Mouse (Mus musculus) midbrain, embryonic 14.5 days (tissue): Measurements from ENCODE around the gene Itga10. TPM values are rescaled to one million over a fixed set of nuclear protein-coding genes. Genes with fewer than 3 reads are reported as not detected.
"Not testable (repeated sequence)": the region's sequence is repeated elsewhere in the genome, so short reads cannot be mapped to it uniquely, and the experiment has no call there.

Experiments used
- ATAC-seq: fragments of 200-750 bp; cut with Nextera tagmentation; 2 replicates; pipeline ENCODE4 v1.8.0; 2017; ENCODE audit warnings: moderate number of reproducible peaks, moderate library complexity; ENCODE audit not compliant: low FRiP score, low TSS enrichment
- DNase-seq: peaks from one replicate; pipeline ENCODE4 v3.0.0-alpha.2; 2015
- H3K27ac ChIP-seq: fragments of 300-500 bp; sonication (generic); replicated peaks from 2 replicates; pipeline ENCODE4 v1.5.1; 2014; ENCODE audit warnings: mild to moderate bottlenecking, low read depth, low read length, moderate library complexity
- H3K27me3 ChIP-seq: fragments of 300-500 bp; sonication (generic); 2 replicates; pipeline ENCODE4 v1.6.1; 2014; ENCODE audit warnings: low read length, control low read depth, mixed read lengths; ENCODE audit not compliant: control insufficient read depth, insufficient read depth
- H3K36me3 ChIP-seq: fragments of 300-500 bp; sonication (generic); 2 replicates; pipeline ENCODE4 v1.6.1; 2014; ENCODE audit warnings: low read length, control low read depth; ENCODE audit not compliant: control insufficient read depth, insufficient read depth
- H3K4me1 ChIP-seq: fragments of 300-500 bp; sonication (generic); 2 replicates; pipeline ENCODE4 v1.6.1; 2014; ENCODE audit warnings: mild to moderate bottlenecking, antibody characterized with exemption, low read length, control low read depth; ENCODE audit not compliant: control insufficient read depth, insufficient read depth
- H3K4me2 ChIP-seq: fragments of 300-500 bp; sonication (generic); 2 replicates; pipeline ENCODE4 v1.6.1; 2014; ENCODE audit warnings: mild to moderate bottlenecking, low read length, moderate library complexity
- H3K4me3 ChIP-seq: fragments of 300-500 bp; sonication (generic); replicated peaks from 2 replicates; pipeline ENCODE4 v1.5.1; 2014; ENCODE audit warnings: low read depth, low read length
- H3K9ac ChIP-seq: fragments of 300-500 bp; sonication (generic); replicated peaks from 2 replicates; pipeline ENCODE4 v1.6.1; 2014; ENCODE audit warnings: mild to moderate bottlenecking, low read length, moderate library complexity
- H3K9me3 ChIP-seq: fragments of 300-500 bp; sonication (generic); 2 replicates; pipeline ENCODE4 v1.6.1; 2016; ENCODE audit warnings: low read length, control low read depth, mixed read lengths; ENCODE audit not compliant: control insufficient read depth
- WGBS: fragments of 180-500 bp; shearing (Covaris S2); extraction: QIAGEN DNeasy Blood & Tissue Kit; methylation state at CpG from one replicate; pipeline ENCODE4 v1.1.7; 2014; 5-methylcytosine and 5-hydroxymethylcytosine counted together
- polyA plus RNA-seq: library from polyadenylated mRNA; unstranded; fragments of >200 nt; fragmentation: Nextera tagmentation; extraction: Ambion mirVana; gene quantifications from 2 replicates; pipeline ENCODE4 v1.2.1, GENCODE M21; 2014

Gene Itga10
- polyA plus RNA-seq, 1 experiment from 2014 or later = 0.84 TPM

DNA sequence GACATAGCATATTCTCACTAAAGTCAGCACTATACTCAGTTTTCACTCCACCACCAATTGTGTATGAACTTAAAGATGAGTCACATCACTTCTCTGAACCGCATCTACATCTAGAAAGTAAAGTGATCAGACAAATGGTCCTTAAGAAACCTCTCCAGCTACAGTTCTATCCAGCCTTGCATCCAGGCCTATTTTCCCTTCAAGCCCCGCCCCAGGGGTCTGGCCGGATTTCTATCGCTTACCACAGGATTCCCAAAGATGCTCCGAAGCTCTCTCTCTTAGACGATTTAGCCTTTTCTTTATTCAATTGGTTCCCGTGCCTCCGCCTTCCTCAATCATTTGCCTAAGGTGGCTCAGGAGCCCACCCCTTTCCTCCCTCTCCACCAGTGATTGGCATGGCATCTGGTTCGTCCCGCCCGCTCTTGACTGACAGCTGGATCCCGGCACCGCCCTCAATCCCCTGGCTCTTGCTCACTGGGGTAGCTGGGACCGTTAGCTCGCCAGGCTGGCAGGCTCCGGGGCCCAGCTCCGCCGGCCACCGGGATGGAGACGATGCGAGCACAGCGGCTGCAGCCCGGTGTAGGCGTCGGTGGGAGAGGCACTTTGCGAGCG, 44.6 kb upstream of the Itga10 start, which contains the start of gene Lix1l:
Gene Lix1l (plus strand): TSS at position 511 of the 612 bp plus-strand sequence.
- H3K9ac ChIP-seq = peak within 1 kb of the TSS; percentile 92
- peak; percentile 92 for ATAC-seq
- H3K27me3 ChIP-seq = no peaks in the 10 kb centered on the region
- peak; percentile 96 for DNase-seq
- no peaks in the 10 kb centered on the region for H3K9me3 ChIP-seq
- under 1% methylated on average over 27 of the region's 27 CpGs for WGBS
- H3K27ac ChIP-seq = peak within 1 kb of the TSS; percentile 95
- H3K4me1 ChIP-seq = peaks cover 72% of the 10 kb centered on the region
- H3K36me3 ChIP-seq = no peaks in the 10 kb centered on the region
- H3K4me3 ChIP-seq = peak within 1 kb of the TSS; percentile 69
- peak within 1 kb of the TSS; percentile 87 for H3K4me2 ChIP-seq

DNA sequence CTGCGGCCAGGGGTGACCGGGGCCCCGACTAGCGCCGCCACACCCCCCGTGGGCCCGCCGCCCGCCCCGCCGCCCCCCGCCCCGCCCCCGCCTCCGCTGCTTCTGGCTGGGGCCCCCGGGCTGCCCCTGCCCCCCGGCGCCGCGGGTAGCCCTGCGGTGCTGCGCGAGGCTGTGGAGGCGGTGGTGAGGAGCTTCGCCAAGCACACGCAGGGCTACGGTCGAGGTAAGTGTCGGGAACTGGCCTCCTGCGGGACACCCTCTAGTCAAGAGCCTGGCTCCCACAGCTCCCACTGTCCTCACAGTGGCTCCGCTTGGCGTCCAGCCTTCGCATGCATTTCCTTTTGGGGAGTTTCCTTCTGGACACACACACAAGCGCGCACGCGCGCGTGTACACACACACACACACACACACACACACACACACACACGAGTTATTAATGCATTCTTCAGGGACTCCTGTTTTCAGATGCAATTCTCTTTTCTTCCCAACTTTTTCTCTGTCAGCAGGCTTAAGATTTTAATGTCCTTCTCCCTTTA, 44.1 kb upstream of the Itga10 start:
- Histone ChIP-seq H3K9me3 (no peaks in the 10 kb centered on the region), H3K27me3 (no peaks in the 10 kb centered on the region), H3K27ac (peak overlapping the region; percentile 95), H3K4me3 (peak overlapping the region; percentile 69), H3K4me1 (peaks cover 66% of the 10 kb centered on the region), H3K36me3 (no peaks in the 10 kb centered on the region), H3K4me2 (peak overlapping the region; percentile 87), H3K9ac (peak overlapping the region; percentile 92)
- ATAC-seq (peak; percentile 49), DNase-seq (peak; percentile 82)
- WGBS = under 1% methylated on average over 38 of the region's 40 CpGs

DNA sequence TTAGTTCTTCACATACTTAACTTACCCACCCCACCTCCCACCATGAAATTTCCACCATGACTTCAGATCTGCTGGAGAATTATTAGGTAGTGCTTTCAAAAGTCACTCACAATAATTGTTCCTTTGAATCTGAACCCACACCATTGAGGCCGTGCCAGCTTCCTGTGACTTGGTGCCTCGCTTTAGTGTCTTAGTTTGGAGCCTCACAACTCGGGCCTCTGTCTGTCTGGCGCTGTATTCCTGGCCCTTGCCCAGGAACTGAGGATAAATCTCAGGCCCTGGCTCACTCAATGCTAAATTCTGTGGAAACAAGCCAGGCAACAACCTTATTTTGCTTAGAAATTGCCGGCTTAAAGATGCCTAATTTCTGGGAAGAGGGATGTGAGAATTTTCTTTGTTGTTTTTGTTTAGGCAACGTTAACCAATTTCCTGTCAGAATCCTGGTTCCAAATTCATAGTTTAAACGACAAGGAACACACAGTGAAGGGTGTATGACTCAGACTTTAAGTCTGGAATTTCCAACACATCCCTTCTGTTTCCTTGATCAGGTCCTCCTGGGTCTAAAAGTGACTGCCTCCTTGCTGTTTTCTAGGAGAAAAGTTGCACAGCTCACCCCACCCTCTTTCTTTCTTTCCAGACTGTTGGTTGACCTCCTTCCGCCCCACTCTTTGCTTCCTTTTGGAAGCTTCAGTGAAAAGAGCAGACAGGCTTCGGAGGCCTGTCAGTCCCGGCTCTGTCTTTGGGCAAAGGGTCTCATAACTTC, 43.3 kb upstream of the Itga10 start:
- peak overlapping the region; percentile 87 for H3K4me2 ChIP-seq
- no peak for ATAC-seq
- H3K27me3 ChIP-seq = no peaks in the 10 kb centered on the region
- DNase-seq = peak; percentile 66
- H3K9me3 ChIP-seq = no peaks in the 10 kb centered on the region
- WGBS = 9% methylated on average over 10 of the region's 10 CpGs
- H3K27ac ChIP-seq = peak overlapping the region; percentile 95
- peak overlapping the region; percentile 92 for H3K9ac ChIP-seq
- H3K4me3 ChIP-seq = peak overlapping the region; percentile 69
- no peaks in the 10 kb centered on the region for H3K36me3 ChIP-seq
- peaks cover 59% of the 10 kb centered on the region for H3K4me1 ChIP-seq

DNA sequence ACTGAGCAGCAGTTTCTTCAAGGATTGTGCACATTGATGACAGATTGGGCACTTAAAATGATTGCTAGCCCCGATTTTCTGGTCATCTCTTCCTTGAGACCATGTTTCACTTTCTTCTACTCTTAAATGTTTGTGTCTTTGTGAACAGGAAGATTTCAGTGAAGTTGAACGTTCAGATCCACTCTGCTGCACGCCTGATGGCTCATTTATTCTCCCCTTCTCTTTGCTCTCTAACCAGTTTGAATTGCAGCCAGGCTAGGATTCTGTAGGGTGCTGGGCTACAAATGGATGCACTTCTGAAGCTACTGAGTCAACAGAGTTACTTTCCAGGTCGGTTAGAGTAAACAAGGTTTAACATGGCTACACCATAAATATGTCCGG, 42.7 kb upstream of the Itga10 start:
- DNase-seq = peak; percentile 25
- WGBS = 21% methylated on average over 5 of the region's 5 CpGs
- peak overlapping the region; percentile 87 for H3K4me2 ChIP-seq
- peaks cover 53% of the 10 kb centered on the region for H3K4me1 ChIP-seq
- ATAC-seq = no peak
- H3K9ac ChIP-seq = peak overlapping the region; percentile 92
- H3K9me3 ChIP-seq = no peaks in the 10 kb centered on the region
- H3K27me3 ChIP-seq = no peaks in the 10 kb centered on the region
- peak overlapping the region; percentile 95 for H3K27ac ChIP-seq
- H3K4me3 ChIP-seq = peak overlapping the region; percentile 69
- no peaks in the 10 kb centered on the region for H3K36me3 ChIP-seq

DNA sequence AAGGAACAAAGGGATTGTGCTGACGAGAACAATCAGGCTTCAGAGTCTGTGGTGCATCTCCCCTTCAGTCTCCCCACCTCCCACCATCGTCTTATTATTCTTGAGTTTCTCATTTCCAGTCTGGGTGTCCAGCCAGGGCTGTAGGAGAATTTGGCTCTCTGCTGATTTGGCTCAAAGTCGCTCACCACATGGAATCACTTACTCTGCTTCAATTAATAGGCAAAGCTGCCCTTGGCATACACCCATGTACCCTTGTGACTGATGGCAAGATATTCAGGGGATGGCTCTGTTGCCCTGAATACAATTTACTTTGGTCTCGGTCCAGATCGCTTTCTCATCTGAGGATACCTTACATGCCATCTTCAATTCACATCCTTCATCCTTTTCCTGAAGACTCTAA, 42.1 kb upstream of the Itga10 start:
- H3K27me3 ChIP-seq = no peaks in the 10 kb centered on the region
- H3K27ac ChIP-seq = peak overlapping the region; percentile 95
- 33% methylated on average over 5 of the region's 5 CpGs for WGBS
- peak; percentile 59 for DNase-seq
- peak overlapping the region; percentile 87 for H3K4me2 ChIP-seq
- no peak for ATAC-seq
- peak overlapping the region; percentile 69 for H3K4me3 ChIP-seq
- peaks cover 49% of the 10 kb centered on the region for H3K4me1 ChIP-seq
- H3K9ac ChIP-seq = peak overlapping the region; percentile 92
- H3K9me3 ChIP-seq = no peaks in the 10 kb centered on the region
- H3K36me3 ChIP-seq = no peaks in the 10 kb centered on the region

DNA sequence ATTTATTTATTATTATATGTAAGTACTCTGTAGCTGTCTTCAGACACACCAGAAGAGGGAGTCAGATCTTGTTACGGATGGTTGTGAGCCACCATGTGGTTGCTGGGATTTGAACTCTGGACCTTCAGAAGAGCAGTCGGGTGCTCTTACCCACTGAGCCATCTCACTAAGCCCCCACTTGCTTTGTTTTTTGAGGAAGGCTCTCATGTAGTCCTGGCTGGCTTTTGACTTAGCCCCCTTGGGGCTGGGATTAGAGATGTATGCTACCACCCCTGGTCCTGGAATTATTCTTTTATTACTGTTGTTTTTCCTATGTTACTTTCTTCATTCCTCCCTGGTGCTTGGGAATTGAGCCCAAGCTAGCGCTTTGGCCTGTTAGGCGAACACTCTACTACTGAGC, 39.4 kb upstream of the Itga10 start:
- not testable (repeated sequence) for ATAC-seq, H3K9ac ChIP-seq, H3K36me3 ChIP-seq, H3K27me3 ChIP-seq, H3K27ac ChIP-seq, H3K4me2 ChIP-seq, H3K9me3 ChIP-seq, H3K4me3 ChIP-seq, DNase-seq
- WGBS = 81% methylated on average over 3 of the region's 4 CpGs
- H3K4me1 ChIP-seq = peaks cover 33% of the 10 kb centered on the region

DNA sequence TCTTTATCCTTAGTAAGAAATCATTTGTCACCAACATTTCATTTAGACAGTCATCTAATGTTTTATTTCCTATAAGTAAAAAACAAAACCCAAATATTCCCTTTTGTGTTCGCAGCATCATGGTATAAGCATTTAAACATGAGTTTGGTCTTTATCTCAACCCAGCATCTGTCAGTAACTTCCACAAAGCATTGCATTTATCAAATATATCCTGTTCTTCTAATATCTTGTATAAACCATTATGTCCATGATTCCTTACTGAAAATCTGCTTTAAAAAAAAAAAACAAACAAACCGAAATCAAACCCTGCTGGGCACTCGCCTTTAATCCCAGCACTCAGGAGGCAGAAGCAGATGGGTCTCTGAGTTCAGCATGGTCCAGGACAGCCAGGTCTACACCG, 38.8 kb upstream of the Itga10 start:
- no peak overlapping the region for H3K4me2 ChIP-seq
- H3K9ac ChIP-seq = no peak overlapping the region
- DNase-seq = no peak
- H3K27me3 ChIP-seq = no peaks in the 10 kb centered on the region
- H3K4me1 ChIP-seq = peaks cover 33% of the 10 kb centered on the region
- H3K27ac ChIP-seq = no peak overlapping the region
- no peaks in the 10 kb centered on the region for H3K9me3 ChIP-seq
- 0 out of 2 replicates have a peak, but pooled peaks cover 3% of the 10 kb centered on the region for H3K36me3 ChIP-seq
- no peak overlapping the region for H3K4me3 ChIP-seq
- WGBS = 89% methylated on average over 4 of the region's 4 CpGs
- no peak for ATAC-seq

DNA sequence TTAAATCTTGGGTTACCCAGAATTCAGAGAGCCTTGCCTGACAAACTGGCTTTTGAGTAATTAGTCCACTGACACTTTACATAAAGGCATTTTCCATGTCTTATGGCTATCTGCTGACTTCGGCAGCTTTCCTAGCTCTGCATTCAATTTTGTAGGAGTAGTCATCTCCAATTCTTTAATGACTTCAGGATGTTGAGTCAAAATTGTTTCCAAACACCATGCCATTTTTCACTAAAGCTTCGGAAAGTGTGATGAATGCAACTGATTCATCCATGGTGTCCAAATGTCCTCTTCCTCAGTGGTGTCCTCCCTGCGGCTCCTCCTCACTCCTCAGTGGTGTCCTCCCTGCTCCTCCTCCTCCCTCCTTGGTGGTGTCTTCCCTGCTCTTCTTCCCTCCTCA, 27.4 kb upstream of the Itga10 start:
- Histone ChIP-seq H3K9me3 (no peaks in the 10 kb centered on the region), H3K4me1 (no peaks in the 10 kb centered on the region), H3K27me3 (no peaks in the 10 kb centered on the region), H3K9ac (no peak overlapping the region), H3K36me3 (peaks cover 67% of the 10 kb centered on the region), H3K4me2 (no peak overlapping the region), H3K27ac (no peak overlapping the region), H3K4me3 (no peak overlapping the region)
- WGBS = 96% methylated on average over 3 of the region's 3 CpGs
- ATAC-seq (no peak), DNase-seq (no peak)
